Mouse (Mus musculus) lung, embryonic 15.5 days (tissue): ENCODE results near the gene Foxp1. TPM values are rescaled to one million over a fixed set of nuclear protein-coding genes. Genes with fewer than 3 reads are reported as not detected.
A peak's percentile ranks its signal among the peaks of the same experiment; 100 is the strongest.

Experiments
- ATAC-seq: fragments of 200-750 bp; cut with Nextera tagmentation; 2 replicates; pipeline ENCODE4 v1.8.0; 2017; ENCODE audit warnings: moderate number of reproducible peaks, borderline replicate concordance; ENCODE audit not compliant: low FRiP score, low TSS enrichment; ENCODE audit errors: extremely low read depth
- H3K27ac ChIP-seq: fragments of 300-500 bp; sonication (generic); 2 replicates; pipeline ENCODE4 v1.5.1; 2015; ENCODE audit warnings: moderate library complexity, mild to moderate bottlenecking, inconsistent platforms
- H3K27me3 ChIP-seq: fragments of 300-500 bp; sonication (generic); 2 replicates; pipeline ENCODE4 v1.6.1; 2015; ENCODE audit warnings: inconsistent platforms
- H3K36me3 ChIP-seq: fragments of 300-500 bp; sonication (generic); 2 replicates; pipeline ENCODE4 v1.6.1; 2015; ENCODE audit warnings: inconsistent platforms
- H3K4me1 ChIP-seq: fragments of 300-500 bp; sonication (generic); 2 replicates; pipeline ENCODE4 v1.6.1; 2015; ENCODE audit warnings: inconsistent platforms
- H3K4me2 ChIP-seq: fragments of 300-500 bp; sonication (generic); 2 replicates; pipeline ENCODE4 v1.6.1; 2015; ENCODE audit warnings: inconsistent platforms, mild to moderate bottlenecking, moderate library complexity
- H3K4me3 ChIP-seq: fragments of 300-500 bp; sonication (generic); 2 replicates; pipeline ENCODE4 v1.5.1; 2015; ENCODE audit warnings: mild to moderate bottlenecking, inconsistent platforms
- H3K9ac ChIP-seq: fragments of 300-500 bp; sonication (generic); 2 replicates; pipeline ENCODE4 v1.6.1; 2015; ENCODE audit warnings: inconsistent platforms
- H3K9me3 ChIP-seq: fragments of 300-500 bp; sonication (generic); 2 replicates; pipeline ENCODE4 v1.6.1; 2016; ENCODE audit warnings: inconsistent platforms
- WGBS: fragments of 180-500 bp; shearing (Covaris S2); methylation state at CpG from one replicate; pipeline ENCODE4 v1.1.7; 2015; 5-methylcytosine and 5-hydroxymethylcytosine counted together
- polyA plus RNA-seq: library from polyadenylated mRNA; unstranded; fragments of >200 nt; fragmentation: Nextera tagmentation; extraction: Ambion mirVana; gene quantifications from 2 replicates; pipeline ENCODE4 v1.2.1, GENCODE M21; 2015

Foxp1 gene
- polyA plus RNA-seq, 1 experiment from 2014 or later, result 109 TPM

DNA sequence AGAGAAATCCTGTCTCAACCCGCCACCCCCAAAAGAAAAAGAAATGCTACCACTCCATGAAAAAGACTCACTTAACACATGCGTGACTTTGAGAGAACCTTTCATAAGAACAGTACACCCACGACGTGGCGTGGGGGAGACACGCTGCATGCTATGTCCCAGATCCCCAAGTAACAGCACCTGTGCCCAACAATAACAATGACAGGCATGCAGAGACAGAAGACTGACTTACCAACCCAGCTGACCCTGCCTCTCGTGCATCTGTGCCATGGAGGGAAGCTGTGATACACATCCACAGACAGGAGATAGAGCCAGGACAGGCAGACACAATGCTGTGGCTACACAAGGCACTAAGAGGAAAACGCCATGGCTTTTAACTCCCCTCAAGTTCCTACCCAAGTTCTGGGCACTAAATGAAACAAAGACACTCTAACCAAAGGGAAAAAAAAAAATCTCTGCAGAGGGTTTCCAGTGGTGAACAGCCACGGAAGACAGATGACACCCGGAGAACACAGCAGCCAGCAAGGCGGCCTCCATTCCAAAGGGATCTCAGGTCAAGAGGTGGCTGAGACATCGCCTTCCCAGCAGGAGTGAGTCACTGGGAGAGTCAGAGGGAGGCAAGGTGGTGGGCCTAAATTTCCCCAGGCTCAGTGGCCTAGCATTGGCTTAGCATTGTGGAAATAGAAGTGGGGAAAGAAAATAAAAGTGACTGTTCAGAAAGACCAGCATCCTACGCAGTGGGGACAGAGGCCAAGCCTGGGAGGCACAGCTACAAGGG is 43.5 kb downstream of the Foxp1 start:
- ATAC-seq, result no peak
- Histone ChIP-seq H3K36me3 (no peaks in the 10 kb centered on the region), H3K4me3 (no peak overlapping the region), H3K9ac (no peak overlapping the region), H3K27me3 (no peaks in the 10 kb centered on the region), H3K27ac (no peak overlapping the region), H3K4me1 (peaks cover 1% of the 10 kb centered on the region), H3K9me3 (no peaks in the 10 kb centered on the region), H3K4me2 (no peak overlapping the region)
- 75% methylated on average over 13 of the region's 13 CpGs for WGBS

DNA sequence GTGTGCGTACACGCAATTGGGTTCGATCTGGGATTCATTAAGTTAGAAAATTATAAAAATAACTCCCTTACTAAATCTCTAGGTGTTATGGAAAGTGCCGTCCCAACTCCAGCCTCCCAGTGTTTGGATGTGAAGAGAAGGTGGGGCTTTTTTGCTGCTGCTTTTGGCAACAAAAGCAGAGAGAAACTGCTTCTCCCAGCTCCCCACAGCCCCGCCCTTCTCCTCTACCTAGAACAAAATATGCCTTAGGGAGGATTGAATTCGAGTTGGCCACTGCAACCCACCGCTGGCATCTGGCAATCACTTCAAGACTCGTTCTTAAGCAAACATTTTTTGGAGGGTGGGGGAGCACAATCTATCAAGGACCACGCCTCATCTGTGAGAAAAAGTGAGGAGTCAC is 47.5 kb downstream of the Foxp1 start:
- WGBS, result 71% methylated on average over 9 of the region's 9 CpGs
- no peak overlapping the region for H3K9ac ChIP-seq
- H3K4me1 ChIP-seq, result 0 out of 2 replicates have a peak, but pooled peaks cover 4% of the 10 kb centered on the region
- ATAC-seq, result no peak
- no peaks in the 10 kb centered on the region for H3K36me3 ChIP-seq
- no peak overlapping the region for H3K27ac ChIP-seq
- H3K27me3 ChIP-seq, result no peaks in the 10 kb centered on the region
- H3K4me2 ChIP-seq, result no peak overlapping the region
- H3K9me3 ChIP-seq, result no peaks in the 10 kb centered on the region
- no peak overlapping the region for H3K4me3 ChIP-seq

DNA sequence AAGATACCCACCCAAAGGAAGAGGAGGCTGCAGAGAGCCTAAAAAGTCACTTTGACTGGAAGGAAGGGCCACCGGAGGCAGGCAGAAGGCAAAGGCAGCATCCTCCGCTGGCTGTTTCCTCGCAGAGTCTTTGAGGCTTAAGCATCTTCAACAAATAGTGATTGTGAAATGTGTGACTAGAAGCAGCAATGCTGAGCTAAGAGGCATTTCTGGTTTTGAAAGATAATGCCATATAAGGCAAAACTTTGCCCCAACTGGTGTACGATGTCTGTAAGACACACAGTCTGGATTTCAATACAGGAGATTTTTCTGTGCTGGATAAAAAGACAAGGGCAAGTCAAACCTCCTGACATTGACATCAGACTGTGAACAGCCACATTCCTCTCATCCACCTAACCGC is 51.6 kb downstream of the Foxp1 start:
- Histone ChIP-seq H3K4me2 (no peak overlapping the region), H3K4me3 (no peak overlapping the region), H3K9ac (no peak overlapping the region), H3K36me3 (no peaks in the 10 kb centered on the region), H3K9me3 (no peaks in the 10 kb centered on the region), H3K27me3 (no peaks in the 10 kb centered on the region), H3K27ac (0 out of 2 replicates have a peak overlapping the region, but pooled peaks have one; percentile 8), H3K4me1 (0 out of 2 replicates have a peak, but pooled peaks cover 4% of the 10 kb centered on the region)
- no peak for ATAC-seq
- 48% methylated on average over 5 of the region's 5 CpGs for WGBS

DNA sequence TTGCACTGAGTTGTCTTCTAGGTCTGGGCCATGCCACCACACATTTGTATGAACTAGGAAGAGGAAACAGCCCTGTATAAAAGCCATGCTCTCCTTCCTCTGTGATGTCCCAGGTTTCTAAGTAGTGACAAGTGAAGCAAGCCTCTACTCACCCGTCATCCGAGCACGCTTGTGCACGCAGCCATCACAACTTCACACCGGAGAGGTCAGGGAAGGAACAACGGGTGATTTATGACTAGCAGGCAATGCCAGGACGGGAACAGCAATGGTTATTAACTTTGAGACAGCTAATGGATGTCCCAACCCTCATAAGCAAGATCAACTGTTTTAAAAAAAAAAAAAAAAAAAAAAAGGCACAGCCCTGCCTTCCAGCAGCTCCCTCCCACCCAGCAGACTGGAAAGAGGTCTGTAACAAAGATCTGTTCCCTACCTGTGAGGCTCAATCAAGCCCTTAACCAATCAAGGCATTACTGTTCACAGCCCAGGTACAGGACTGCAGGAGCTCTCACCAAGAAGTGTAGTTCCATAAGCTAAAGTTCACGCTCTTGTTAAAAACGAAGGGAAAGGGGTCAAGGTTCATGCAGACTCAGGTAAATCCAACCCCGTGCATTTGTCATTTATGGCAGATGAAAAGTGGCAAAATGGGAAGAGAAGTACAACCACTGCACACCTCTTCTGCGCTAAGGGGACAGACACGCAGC is 53.2 kb downstream of the Foxp1 start:
- H3K9ac ChIP-seq, result no peak overlapping the region
- 0 out of 2 replicates have a peak, but pooled peaks cover 7% of the 10 kb centered on the region for H3K4me1 ChIP-seq
- no peak overlapping the region for H3K4me3 ChIP-seq
- 64% methylated on average over 12 of the region's 12 CpGs for WGBS
- no peaks in the 10 kb centered on the region for H3K36me3 ChIP-seq
- no peaks in the 10 kb centered on the region for H3K9me3 ChIP-seq
- no peak overlapping the region for H3K27ac ChIP-seq
- no peak overlapping the region for H3K4me2 ChIP-seq
- no peaks in the 10 kb centered on the region for H3K27me3 ChIP-seq
- no peak for ATAC-seq

DNA sequence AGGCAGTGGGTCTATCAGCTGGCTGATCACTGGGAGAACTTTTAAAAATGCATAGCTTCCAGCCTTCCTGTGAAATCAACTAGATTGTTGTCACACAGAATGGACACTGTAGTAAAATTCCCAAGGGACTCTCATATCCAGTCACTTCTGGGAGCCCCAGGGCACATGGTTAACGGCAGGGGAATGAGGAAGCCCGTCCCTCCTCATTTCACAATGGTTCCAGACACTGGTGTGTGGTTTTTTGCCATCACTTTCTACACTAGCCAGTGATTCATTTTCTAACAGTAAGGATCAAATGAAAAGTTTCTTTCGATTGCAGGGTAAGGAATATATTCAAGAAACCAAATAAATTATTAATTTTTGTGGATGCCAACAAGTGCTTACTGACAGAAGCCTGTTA is 54.7 kb downstream of the Foxp1 start:
- H3K27me3 ChIP-seq, result no peaks in the 10 kb centered on the region
- H3K4me3 ChIP-seq, result no peak overlapping the region
- no peak overlapping the region for H3K9ac ChIP-seq
- ATAC-seq, result no peak
- H3K36me3 ChIP-seq, result no peaks in the 10 kb centered on the region
- H3K4me2 ChIP-seq, result no peak overlapping the region
- 59% methylated on average over 3 of the region's 3 CpGs for WGBS
- H3K4me1 ChIP-seq, result 0 out of 2 replicates have a peak, but pooled peaks cover 7% of the 10 kb centered on the region
- no peaks in the 10 kb centered on the region for H3K9me3 ChIP-seq
- no peak overlapping the region for H3K27ac ChIP-seq

- no peak overlapping the region for H3K4me2 ChIP-seq
- no peak overlapping the region for H3K4me3 ChIP-seq
- WGBS, result 34% methylated on average over 8 of the region's 8 CpGs
- no peak for ATAC-seq
- no peaks in the 10 kb centered on the region for H3K9me3 ChIP-seq
- no peak overlapping the region for H3K9ac ChIP-seq
- no peak overlapping the region for H3K27ac ChIP-seq
- H3K4me1 ChIP-seq, result 0 out of 2 replicates have a peak, but pooled peaks cover 7% of the 10 kb centered on the region
- H3K27me3 ChIP-seq, result no peaks in the 10 kb centered on the region
- H3K36me3 ChIP-seq, result no peaks in the 10 kb centered on the region
Measured at GRCm38 (mm10) chr6:99467109-99467508, 55.4 kb downstream of the Foxp1 start.

GRCm38 (mm10) chr6:99466354-99466753 is 56.2 kb downstream of the Foxp1 start:
- 0 out of 2 replicates have a peak, but pooled peaks cover 7% of the 10 kb centered on the region for H3K4me1 ChIP-seq
- no peak for ATAC-seq
- WGBS, result 60% methylated on average over 8 of the region's 8 CpGs
- H3K27me3 ChIP-seq, result no peaks in the 10 kb centered on the region
- no peak overlapping the region for H3K4me2 ChIP-seq
- H3K36me3 ChIP-seq, result no peaks in the 10 kb centered on the region
- no peak overlapping the region for H3K4me3 ChIP-seq
- H3K9ac ChIP-seq, result no peak overlapping the region
- no peaks in the 10 kb centered on the region for H3K9me3 ChIP-seq
- no peak overlapping the region for H3K27ac ChIP-seq

DNA sequence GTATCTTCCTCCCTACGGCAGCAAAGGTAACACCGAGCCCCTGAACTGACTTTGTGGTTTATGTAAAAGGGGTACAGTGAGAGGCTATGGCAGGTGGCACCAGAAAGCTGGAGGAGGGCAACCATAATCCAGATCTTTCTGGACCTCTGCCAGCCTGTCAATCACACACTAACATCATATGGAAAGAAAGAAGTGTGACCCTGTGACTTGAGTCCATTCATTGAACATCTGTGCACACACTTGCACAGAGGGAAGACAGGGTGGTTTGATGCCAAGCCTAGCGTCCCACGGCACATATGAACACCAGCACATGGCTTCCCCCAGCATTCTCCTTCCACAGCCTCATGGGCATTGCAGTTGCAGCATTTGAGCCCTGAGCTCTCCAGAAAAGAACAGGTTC is 58.1 kb downstream of the Foxp1 start:
- no peaks in the 10 kb centered on the region for H3K27me3 ChIP-seq
- H3K9ac ChIP-seq, result no peak overlapping the region
- 0 out of 2 replicates have a peak, but pooled peaks cover 3% of the 10 kb centered on the region for H3K4me1 ChIP-seq
- no peak overlapping the region for H3K4me2 ChIP-seq
- 87% methylated on average over 4 of the region's 4 CpGs for WGBS
- ATAC-seq, result no peak
- H3K9me3 ChIP-seq, result no peaks in the 10 kb centered on the region
- no peak overlapping the region for H3K4me3 ChIP-seq
- H3K27ac ChIP-seq, result no peak overlapping the region
- no peaks in the 10 kb centered on the region for H3K36me3 ChIP-seq

GRCm38 (mm10) chr6:99463906-99464305 is 58.6 kb downstream of the Foxp1 start:
- no peak overlapping the region for H3K9ac ChIP-seq
- H3K27ac ChIP-seq, result no peak overlapping the region
- H3K27me3 ChIP-seq, result no peaks in the 10 kb centered on the region
- no peak for ATAC-seq
- no peak overlapping the region for H3K4me2 ChIP-seq
- H3K36me3 ChIP-seq, result no peaks in the 10 kb centered on the region
- H3K9me3 ChIP-seq, result no peaks in the 10 kb centered on the region
- H3K4me1 ChIP-seq, result 0 out of 2 replicates have a peak, but pooled peaks cover 3% of the 10 kb centered on the region
- no peak overlapping the region for H3K4me3 ChIP-seq
- 74% methylated on average over 7 of the region's 7 CpGs for WGBS

- Histone ChIP-seq H3K9ac (no peak overlapping the region), H3K4me1 (no peaks in the 10 kb centered on the region), H3K36me3 (no peaks in the 10 kb centered on the region), H3K27ac (no peak overlapping the region), H3K4me2 (no peak overlapping the region), H3K27me3 (no peaks in the 10 kb centered on the region), H3K9me3 (no peaks in the 10 kb centered on the region), H3K4me3 (no peak overlapping the region)
- no peak for ATAC-seq
- WGBS, result 87% methylated on average over 4 of the region's 4 CpGs
Measured at GRCm38 (mm10) chr6:99458775-99459174, 63.7 kb downstream of the Foxp1 start.

- no peaks in the 10 kb centered on the region for H3K9me3 ChIP-seq
- no peak overlapping the region for H3K4me3 ChIP-seq
- no peaks in the 10 kb centered on the region for H3K27me3 ChIP-seq
- no peak overlapping the region for H3K4me2 ChIP-seq
- 91% methylated on average over 7 of the region's 7 CpGs for WGBS
- peaks cover 4% of the 10 kb centered on the region for H3K4me1 ChIP-seq
- no peak for ATAC-seq
- H3K36me3 ChIP-seq, result no peaks in the 10 kb centered on the region
- no peak overlapping the region for H3K27ac ChIP-seq
- H3K9ac ChIP-seq, result no peak overlapping the region
Measured at GRCm38 (mm10) chr6:99453763-99454520, 68.6 kb downstream of the Foxp1 start.
